Mouse (Mus musculus): ENCODE data around the gene Gpbar1. TPM values are rescaled to one million over a fixed set of nuclear protein-coding genes. Genes with fewer than 3 reads are reported as not detected.

The Gpbar1 gene
- polyA plus RNA-seq, 1 experiment from 2014 or later, result 2.1 TPM

- Histone ChIP-seq H3K9ac (no peak overlapping the region), H3K27ac (no peak overlapping the region), H3K36me3 (peaks cover 76% of the 10 kb centered on the region), H3K27me3 (no peaks in the 10 kb centered on the region), H3K4me1 (peaks cover 31% of the 10 kb centered on the region), H3K9me3 (replicated peaks) (no peaks in the 10 kb centered on the region), H3K4me2 (no peak overlapping the region), H3K4me3 (replicated peaks) (no peak overlapping the region)
- WGBS, result 88% methylated on average over 2 of the region's 2 CpGs
- ATAC-seq (replicated peaks; ENCODE audit: low FRiP score), result no peak
Observed at GRCm38 (mm10) chr1:74289740-74290139, 11.4 kb downstream of the Gpbar1 start.

- H3K4me3 ChIP-seq (replicated peaks), result no peak overlapping the region
- no peak for ATAC-seq (replicated peaks; ENCODE audit: low FRiP score)
- 96% methylated on average over 5 of the region's 5 CpGs for WGBS
- H3K9me3 ChIP-seq (replicated peaks), result no peaks in the 10 kb centered on the region
- H3K27ac ChIP-seq, result no peak overlapping the region
- peaks cover 35% of the 10 kb centered on the region for H3K4me1 ChIP-seq
- H3K27me3 ChIP-seq, result no peaks in the 10 kb centered on the region
- H3K9ac ChIP-seq, result no peak overlapping the region
- H3K4me2 ChIP-seq, result no peak overlapping the region
- peaks cover 76% of the 10 kb centered on the region for H3K36me3 ChIP-seq
Observed at GRCm38 (mm10) chr1:74290141-74290540, 11.8 kb downstream of the Gpbar1 start.

GRCm38 (mm10) chr1:74292331-74293020 is 14.1 kb downstream of the Gpbar1 start:
- whole genome bisulfite sequencing, result 89% methylated on average over 11 of the region's 11 CpGs
- H3K4me1 ChIP-seq, result peaks cover 41% of the 10 kb centered on the region
- H3K27ac ChIP-seq, result 0 out of 2 replicates have a peak overlapping the region, but pooled peaks have one; percentile 4

GRCm38 (mm10) chr1:74293306-74293960 is 15.1 kb downstream of the Gpbar1 start:
- WGBS, result 83% methylated on average over 8 of the region's 8 CpGs
- H3K4me2 ChIP-seq, result no peak overlapping the region
- ATAC-seq (replicated peaks; ENCODE audit: low FRiP score), result no peak
- H3K27me3 ChIP-seq, result no peaks in the 10 kb centered on the region
- 0 out of 2 replicates have a peak overlapping the region, but pooled peaks have one; percentile 4 for H3K27ac ChIP-seq
- H3K9me3 ChIP-seq (replicated peaks), result no peaks in the 10 kb centered on the region
- peaks cover 50% of the 10 kb centered on the region for H3K4me1 ChIP-seq
- no peak overlapping the region for H3K9ac ChIP-seq
- H3K36me3 ChIP-seq, result peaks cover 57% of the 10 kb centered on the region
- no peak overlapping the region for H3K4me3 ChIP-seq (replicated peaks)

More at GRCm38 (mm10) chr1:74292331-74293020, 14.1 kb downstream of the Gpbar1 start:
- no peak for ATAC-seq (replicated peaks; ENCODE audit: low FRiP score)
- no peak overlapping the region for H3K9ac ChIP-seq
- H3K4me3 ChIP-seq (replicated peaks), result no peak overlapping the region
- no peaks in the 10 kb centered on the region for H3K27me3 ChIP-seq
- no peaks in the 10 kb centered on the region for H3K9me3 ChIP-seq (replicated peaks)
- H3K36me3 ChIP-seq, result peaks cover 66% of the 10 kb centered on the region
- H3K4me2 ChIP-seq, result no peak overlapping the region

- H3K27ac ChIP-seq, result no peak overlapping the region; the same call in 1 of the 2 replicates
- peaks cover 50% of the 10 kb centered on the region for H3K36me3 ChIP-seq
- no peak for ATAC-seq (replicated peaks; ENCODE audit: low FRiP score)
- H3K4me3 ChIP-seq (replicated peaks), result no peak overlapping the region
- H3K27me3 ChIP-seq, result no peaks in the 10 kb centered on the region
- H3K9me3 ChIP-seq (replicated peaks), result no peaks in the 10 kb centered on the region
- 85% methylated on average over 3 of the region's 3 CpGs for WGBS
- H3K9ac ChIP-seq, result no peak overlapping the region
- H3K4me1 ChIP-seq, result peaks cover 57% of the 10 kb centered on the region
- H3K4me2 ChIP-seq, result no peak overlapping the region
Observed at GRCm38 (mm10) chr1:74294090-74294643, 15.8 kb downstream of the Gpbar1 start.

- peak overlapping the region; percentile 53 for H3K4me2 ChIP-seq
- ATAC-seq (replicated peaks; ENCODE audit: low FRiP score), result no peak
- H3K9me3 ChIP-seq (replicated peaks), result no peaks in the 10 kb centered on the region
- H3K27ac ChIP-seq, result peak overlapping the region; percentile 98
- peaks cover 43% of the 10 kb centered on the region for H3K36me3 ChIP-seq
- WGBS, result 85% methylated on average over 6 of the region's 6 CpGs
- H3K9ac ChIP-seq, result 0 out of 2 replicates have a peak overlapping the region, but pooled peaks have one; percentile 41
- no peaks in the 10 kb centered on the region for H3K27me3 ChIP-seq
- peaks cover 64% of the 10 kb centered on the region for H3K4me1 ChIP-seq
- no peak overlapping the region for H3K4me3 ChIP-seq (replicated peaks)
Observed at GRCm38 (mm10) chr1:74294733-74295455, 16.5 kb downstream of the Gpbar1 start.

GRCm38 (mm10) chr1:74295456-74296171 is 17.3 kb downstream of the Gpbar1 start:
- Histone ChIP-seq H3K27ac (peak overlapping the region; percentile 98), H3K9ac (0 out of 2 replicates have a peak overlapping the region, but pooled peaks have one; percentile 41), H3K4me3 (replicated peaks) (peak overlapping the region; percentile 18), H3K36me3 (peaks cover 36% of the 10 kb centered on the region), H3K4me2 (peak overlapping the region; percentile 53), H3K27me3 (no peaks in the 10 kb centered on the region), H3K9me3 (replicated peaks) (no peaks in the 10 kb centered on the region), H3K4me1 (peaks cover 64% of the 10 kb centered on the region)
- peak; percentile 92 for ATAC-seq (replicated peaks; ENCODE audit: low FRiP score)
- WGBS, result 10% methylated on average over 9 of the region's 9 CpGs

- peak; percentile 37 for ATAC-seq (replicated peaks; ENCODE audit: low FRiP score)
- H3K36me3 ChIP-seq, result peaks cover 29% of the 10 kb centered on the region
Observed at GRCm38 (mm10) chr1:74296477-74296876, 18.1 kb downstream of the Gpbar1 start.

GRCm38 (mm10) chr1:74297269-74297668 is 18.9 kb downstream of the Gpbar1 start:
- Histone ChIP-seq H3K9ac (no peak overlapping the region), H3K27me3 (no peaks in the 10 kb centered on the region), H3K9me3 (replicated peaks) (no peaks in the 10 kb centered on the region), H3K27ac (peak overlapping the region; percentile 98), H3K4me3 (replicated peaks) (no peak overlapping the region), H3K36me3 (peaks cover 21% of the 10 kb centered on the region), H3K4me2 (peak overlapping the region; percentile 53; the same call in 1 of the 2 replicates), H3K4me1 (peaks cover 69% of the 10 kb centered on the region)
- 41% methylated on average over 3 of the region's 3 CpGs for WGBS
- ATAC-seq (replicated peaks; ENCODE audit: low FRiP score), result peak; percentile 23; the same call in 1 of the 2 replicates

More at GRCm38 (mm10) chr1:74296477-74296876, 18.1 kb downstream of the Gpbar1 start:
- Histone ChIP-seq H3K27ac (peak overlapping the region; percentile 98), H3K9ac (peak overlapping the region; percentile 41; the same call in 1 of the 2 replicates), H3K4me3 (replicated peaks) (no peak overlapping the region), H3K4me1 (peaks cover 65% of the 10 kb centered on the region), H3K4me2 (peak overlapping the region; percentile 53), H3K9me3 (replicated peaks) (no peaks in the 10 kb centered on the region), H3K27me3 (no peaks in the 10 kb centered on the region)
- WGBS, result 16% methylated on average over 6 of the region's 6 CpGs

- Histone ChIP-seq H3K27me3 (no peaks in the 10 kb centered on the region), H3K9ac (no peak overlapping the region), H3K36me3 (peaks cover 11% of the 10 kb centered on the region), H3K4me1 (peaks cover 79% of the 10 kb centered on the region), H3K4me2 (no peak overlapping the region), H3K4me3 (replicated peaks) (no peak overlapping the region), H3K9me3 (replicated peaks) (no peaks in the 10 kb centered on the region), H3K27ac (peak overlapping the region; percentile 58; the same call in 1 of the 2 replicates)
- no peak for ATAC-seq (replicated peaks; ENCODE audit: low FRiP score)
- 85% methylated on average over 5 of the region's 5 CpGs for whole genome bisulfite sequencing
Observed at GRCm38 (mm10) chr1:74298157-74298750, 19.9 kb downstream of the Gpbar1 start.

- no peak for ATAC-seq (replicated peaks; ENCODE audit: low FRiP score)
- H3K4me2 ChIP-seq, result no peak overlapping the region
- H3K4me3 ChIP-seq (replicated peaks), result no peak overlapping the region
- H3K9me3 ChIP-seq (replicated peaks), result no peaks in the 10 kb centered on the region
- H3K36me3 ChIP-seq, result peaks cover 3% of the 10 kb centered on the region
- no peaks in the 10 kb centered on the region for H3K27me3 ChIP-seq
- peaks cover 77% of the 10 kb centered on the region for H3K4me1 ChIP-seq
- peak overlapping the region; percentile 32; the same call in 1 of the 2 replicates for H3K27ac ChIP-seq
- 63% methylated on average over 5 of the region's 5 CpGs for WGBS
- no peak overlapping the region for H3K9ac ChIP-seq
Observed at GRCm38 (mm10) chr1:74298996-74299395, 20.6 kb downstream of the Gpbar1 start.
